Mouse (Mus musculus): ENCODE data around the gene Gab2.

DNA sequence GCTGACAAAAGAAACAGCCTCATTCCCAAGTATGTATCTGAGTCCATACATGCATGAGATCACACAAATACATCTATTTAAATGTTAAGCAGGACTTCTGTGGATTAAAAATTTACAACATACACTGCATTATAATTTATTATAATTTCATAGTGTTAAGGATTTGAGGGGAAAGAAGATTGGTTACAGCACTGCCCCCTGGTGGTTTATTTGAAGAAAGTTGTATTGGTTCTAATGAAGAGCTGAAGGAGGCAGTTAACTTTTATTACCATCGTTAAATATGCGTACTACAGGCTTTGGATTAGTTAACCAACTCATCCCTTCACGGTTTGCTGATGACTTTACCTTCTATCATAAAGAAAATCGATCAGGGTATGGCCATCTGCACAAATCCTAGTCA lies 3.9 kb downstream of the Gab2 start:
- TF ChIP-seq CTCF (IDR thresholded peaks at IDR 0.05; ENCODE audit: insufficient read depth, low read length) (no peak), POLR2A (IDR thresholded peaks at IDR 0.05; ENCODE audit: borderline replicate concordance, extremely low read depth, low read depth, low read length) (no peak)
